Mouse (Mus musculus) midbrain, embryonic 14.5 days (tissue): ENCODE measurements around the gene Pum1. TPM values are rescaled to one million over a fixed set of nuclear protein-coding genes. Genes with fewer than 3 reads are reported as not detected.

Experiments
- ATAC-seq: fragments of 200-750 bp; cut with Nextera tagmentation; 2 replicates; pipeline ENCODE4 v1.8.0; 2017; ENCODE audit warnings: moderate number of reproducible peaks, moderate library complexity; ENCODE audit not compliant: low FRiP score, low TSS enrichment
- DNase-seq: peaks from one replicate; pipeline ENCODE4 v3.0.0-alpha.2; 2015
- H3K27ac ChIP-seq: fragments of 300-500 bp; sonication (generic); replicated peaks from 2 replicates; pipeline ENCODE4 v1.5.1; 2014; ENCODE audit warnings: mild to moderate bottlenecking, low read depth, low read length, moderate library complexity
- H3K27me3 ChIP-seq: fragments of 300-500 bp; sonication (generic); 2 replicates; pipeline ENCODE4 v1.6.1; 2014; ENCODE audit warnings: low read length, control low read depth, mixed read lengths; ENCODE audit not compliant: control insufficient read depth, insufficient read depth
- H3K36me3 ChIP-seq: fragments of 300-500 bp; sonication (generic); 2 replicates; pipeline ENCODE4 v1.6.1; 2014; ENCODE audit warnings: low read length, control low read depth; ENCODE audit not compliant: control insufficient read depth, insufficient read depth
- H3K4me1 ChIP-seq: fragments of 300-500 bp; sonication (generic); 2 replicates; pipeline ENCODE4 v1.6.1; 2014; ENCODE audit warnings: mild to moderate bottlenecking, antibody characterized with exemption, low read length, control low read depth; ENCODE audit not compliant: control insufficient read depth, insufficient read depth
- H3K4me2 ChIP-seq: fragments of 300-500 bp; sonication (generic); 2 replicates; pipeline ENCODE4 v1.6.1; 2014; ENCODE audit warnings: mild to moderate bottlenecking, low read length, moderate library complexity
- H3K4me3 ChIP-seq: fragments of 300-500 bp; sonication (generic); replicated peaks from 2 replicates; pipeline ENCODE4 v1.5.1; 2014; ENCODE audit warnings: low read depth, low read length
- H3K9ac ChIP-seq: fragments of 300-500 bp; sonication (generic); replicated peaks from 2 replicates; pipeline ENCODE4 v1.6.1; 2014; ENCODE audit warnings: mild to moderate bottlenecking, low read length, moderate library complexity
- H3K9me3 ChIP-seq: fragments of 300-500 bp; sonication (generic); 2 replicates; pipeline ENCODE4 v1.6.1; 2016; ENCODE audit warnings: low read length, control low read depth, mixed read lengths; ENCODE audit not compliant: control insufficient read depth
- WGBS: fragments of 180-500 bp; shearing (Covaris S2); extraction: QIAGEN DNeasy Blood & Tissue Kit; methylation state at CpG from one replicate; pipeline ENCODE4 v1.1.7; 2014; 5-methylcytosine and 5-hydroxymethylcytosine counted together
- polyA plus RNA-seq: library from polyadenylated mRNA; unstranded; fragments of >200 nt; fragmentation: Nextera tagmentation; extraction: Ambion mirVana; gene quantifications from 2 replicates; pipeline ENCODE4 v1.2.1, GENCODE M21; 2014

Gene Pum1
- polyA plus RNA-seq, 1 experiment from 2014 or later = 116 TPM

DNA sequence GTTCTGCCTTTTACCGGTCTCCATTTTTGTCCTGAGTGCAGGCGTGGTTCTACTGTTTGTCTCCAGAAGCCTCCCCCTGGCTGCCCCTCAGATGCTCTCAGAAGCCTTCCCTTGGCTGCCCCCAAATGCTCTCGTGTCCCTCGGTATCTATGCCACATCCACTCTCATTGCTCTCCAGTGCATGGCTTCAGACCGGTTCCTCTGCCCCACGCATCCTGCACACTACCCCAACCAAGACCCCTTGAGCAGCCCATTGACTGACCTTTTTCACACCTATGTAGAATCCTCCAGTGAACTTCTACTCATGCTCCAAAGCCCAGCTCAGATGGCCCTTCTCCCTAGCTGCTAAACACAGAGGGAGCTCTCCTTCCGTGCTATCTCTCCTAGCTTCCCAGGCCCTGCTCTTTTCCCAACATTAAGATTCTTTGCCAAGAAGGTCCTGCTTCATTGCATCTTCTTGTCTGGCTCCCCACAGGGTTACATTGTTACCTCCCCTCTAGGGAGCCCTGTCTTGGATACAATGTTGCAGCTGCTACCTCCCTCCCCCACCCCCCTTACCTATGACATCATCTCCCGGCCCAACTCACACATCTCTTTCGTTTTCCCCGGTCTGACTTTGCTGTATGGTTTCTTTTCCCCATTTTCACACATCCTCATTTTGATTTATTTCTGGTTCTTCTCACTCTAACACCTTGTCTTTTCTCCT lies 138.7 kb downstream of the Pum1 start:
- Histone ChIP-seq H3K9me3 (no peaks in the 10 kb centered on the region), H3K27ac (no peak overlapping the region), H3K27me3 (no peaks in the 10 kb centered on the region), H3K4me3 (no peak overlapping the region), H3K4me2 (no peak overlapping the region), H3K36me3 (no peaks in the 10 kb centered on the region), H3K9ac (no peak overlapping the region), H3K4me1 (peaks cover 56% of the 10 kb centered on the region)
- DNase-seq = peak; percentile 60
- no peak for ATAC-seq
- WGBS = 48% methylated on average over 10 of the region's 10 CpGs

DNA sequence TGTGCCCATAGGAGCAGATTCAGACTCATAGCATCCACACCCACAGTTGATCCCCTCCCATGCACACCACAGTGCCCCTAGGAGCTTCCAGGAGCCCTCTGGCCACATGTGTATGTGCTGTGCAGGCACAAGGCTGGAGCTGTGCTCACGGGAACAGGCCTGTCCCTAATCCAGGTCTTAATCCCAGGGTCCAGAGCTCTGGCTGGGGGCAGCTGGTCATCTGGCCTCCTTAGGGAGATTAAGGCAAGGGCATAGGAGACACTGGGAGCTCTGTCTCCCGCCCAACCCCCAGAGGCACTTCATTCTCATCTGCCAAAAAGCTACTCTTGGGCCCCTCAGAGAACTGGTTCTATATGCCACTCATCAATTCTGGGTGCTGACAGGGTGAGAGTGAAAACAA lies 140.5 kb downstream of the Pum1 start:
- WGBS = 50% methylated on average over 2 of the region's 2 CpGs
- Histone ChIP-seq H3K4me3 (no peak overlapping the region), H3K4me1 (peaks cover 38% of the 10 kb centered on the region), H3K9ac (no peak overlapping the region), H3K4me2 (no peak overlapping the region), H3K36me3 (no peaks in the 10 kb centered on the region), H3K27ac (no peak overlapping the region), H3K27me3 (no peaks in the 10 kb centered on the region), H3K9me3 (no peaks in the 10 kb centered on the region)
- ATAC-seq = no peak
- no peak for DNase-seq

DNA sequence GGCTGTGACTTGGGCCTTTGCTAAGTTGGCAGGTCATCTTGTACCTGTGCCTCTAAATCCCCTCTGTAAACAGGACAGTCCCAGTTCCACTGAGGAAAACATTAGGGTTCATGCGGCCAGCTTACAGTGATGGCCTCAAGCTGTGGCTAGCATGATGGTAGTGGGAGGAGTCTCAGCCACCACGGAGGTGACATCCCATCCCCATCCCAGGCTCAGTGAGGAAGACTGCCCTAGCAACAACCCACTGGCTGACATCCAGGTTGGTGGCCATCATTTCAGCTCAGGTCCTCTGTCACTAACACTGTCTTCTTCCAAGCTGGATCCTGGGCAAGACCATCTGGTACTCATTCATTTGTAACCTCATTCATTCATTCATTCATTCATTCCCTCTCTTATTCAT lies 141.2 kb downstream of the Pum1 start:
- ATAC-seq = no peak
- Histone ChIP-seq H3K27me3 (no peaks in the 10 kb centered on the region), H3K27ac (no peak overlapping the region; the same call in 1 of the 2 replicates), H3K4me3 (no peak overlapping the region), H3K9me3 (no peaks in the 10 kb centered on the region), H3K36me3 (no peaks in the 10 kb centered on the region), H3K9ac (no peak overlapping the region), H3K4me2 (no peak overlapping the region), H3K4me1 (peaks cover 36% of the 10 kb centered on the region)
- no peak for DNase-seq
- 73% methylated on average over 2 of the region's 2 CpGs for WGBS

DNA sequence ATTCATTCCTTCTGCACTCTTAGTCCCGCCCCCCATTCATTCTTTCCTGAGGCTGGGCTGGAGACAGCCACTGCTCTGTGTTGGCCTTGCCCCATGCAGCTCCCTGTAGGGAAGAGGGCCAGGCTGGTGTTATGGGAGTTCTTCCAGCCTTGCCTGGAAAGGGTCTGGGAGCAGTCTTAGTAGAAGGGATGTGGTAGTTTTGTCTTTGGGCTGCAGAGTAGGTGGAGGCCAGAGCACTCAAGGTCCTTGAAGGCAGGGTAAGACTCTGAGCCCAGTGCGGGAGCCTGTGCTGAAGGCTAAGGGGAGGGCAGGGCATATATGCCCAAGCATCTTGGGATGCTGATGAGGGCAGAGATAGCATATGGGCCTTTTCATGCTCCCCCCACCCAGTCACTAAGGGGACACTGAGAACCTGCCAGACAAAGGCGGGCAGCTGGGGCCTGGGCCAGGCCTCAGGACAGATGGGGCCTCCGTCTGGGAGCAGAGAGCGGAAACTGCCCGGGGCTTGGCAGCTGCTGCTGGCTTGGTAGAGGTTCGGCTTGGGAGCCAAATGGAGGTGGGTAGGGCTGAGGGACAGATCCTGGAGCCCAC lies 141.7 kb downstream of the Pum1 start:
- 29% methylated on average over 7 of the region's 7 CpGs for WGBS
- Histone ChIP-seq H3K36me3 (no peaks in the 10 kb centered on the region), H3K4me1 (peaks cover 34% of the 10 kb centered on the region), H3K9me3 (no peaks in the 10 kb centered on the region), H3K4me3 (no peak overlapping the region), H3K27ac (peak overlapping the region; percentile 69), H3K9ac (no peak overlapping the region), H3K27me3 (no peaks in the 10 kb centered on the region), H3K4me2 (no peak overlapping the region; the same call in 1 of the 2 replicates)
- ATAC-seq (peak; percentile 70), DNase-seq (peak; percentile 76)

DNA sequence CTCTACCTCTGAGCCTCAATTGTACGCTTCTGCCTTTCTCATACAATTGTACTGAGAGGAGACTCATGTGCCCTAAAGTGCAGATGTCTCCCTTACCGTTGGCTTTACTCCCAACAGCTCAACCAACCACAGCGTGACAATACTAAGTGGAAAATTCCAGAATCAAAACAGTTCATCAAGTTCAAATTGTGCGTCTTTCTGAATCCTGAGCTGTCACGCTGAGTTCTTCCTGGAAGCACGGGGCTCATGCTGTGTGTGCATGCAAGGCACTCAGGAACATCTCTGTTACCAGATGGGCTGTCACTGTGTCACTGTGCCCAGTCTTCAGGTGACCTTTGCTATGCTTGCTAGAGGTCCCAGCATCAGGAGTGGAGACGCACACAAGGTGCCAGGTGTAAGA lies 142.6 kb downstream of the Pum1 start:
- Histone ChIP-seq H3K36me3 (no peaks in the 10 kb centered on the region), H3K4me3 (no peak overlapping the region), H3K9ac (no peak overlapping the region), H3K9me3 (no peaks in the 10 kb centered on the region), H3K27me3 (no peaks in the 10 kb centered on the region), H3K27ac (peak overlapping the region; percentile 69), H3K4me1 (peaks cover 34% of the 10 kb centered on the region), H3K4me2 (no peak overlapping the region)
- DNase-seq = no peak
- WGBS = 71% methylated on average over 7 of the region's 7 CpGs
- ATAC-seq = no peak

DNA sequence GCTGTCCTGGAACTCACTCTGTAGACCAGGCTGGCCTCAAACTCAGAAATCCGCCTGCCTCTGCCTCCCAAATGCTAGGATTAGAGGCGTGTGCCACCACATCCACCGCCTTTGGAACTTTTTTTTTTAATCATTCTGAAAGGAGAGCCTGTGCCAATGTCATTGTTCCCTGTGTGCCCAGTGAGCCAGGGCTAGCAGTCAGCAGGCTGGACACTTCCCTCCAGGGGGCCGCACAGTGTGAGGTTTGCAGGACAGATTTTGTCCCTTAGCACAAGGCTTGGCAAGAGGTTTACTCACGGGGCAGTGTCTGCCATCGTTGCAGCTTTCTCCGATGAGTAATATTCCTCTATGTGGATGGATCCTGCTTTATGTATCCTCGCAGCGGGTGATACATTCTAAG lies 143.6 kb downstream of the Pum1 start:
- H3K9ac ChIP-seq = no peak overlapping the region
- no peak overlapping the region for H3K4me2 ChIP-seq
- DNase-seq = no peak
- 90% methylated on average over 9 of the region's 9 CpGs for WGBS
- H3K4me1 ChIP-seq = peaks cover 44% of the 10 kb centered on the region
- no peaks in the 10 kb centered on the region for H3K36me3 ChIP-seq
- H3K27me3 ChIP-seq = no peaks in the 10 kb centered on the region
- no peak for ATAC-seq
- H3K4me3 ChIP-seq = no peak overlapping the region
- H3K9me3 ChIP-seq = no peaks in the 10 kb centered on the region
- H3K27ac ChIP-seq = no peak overlapping the region

DNA sequence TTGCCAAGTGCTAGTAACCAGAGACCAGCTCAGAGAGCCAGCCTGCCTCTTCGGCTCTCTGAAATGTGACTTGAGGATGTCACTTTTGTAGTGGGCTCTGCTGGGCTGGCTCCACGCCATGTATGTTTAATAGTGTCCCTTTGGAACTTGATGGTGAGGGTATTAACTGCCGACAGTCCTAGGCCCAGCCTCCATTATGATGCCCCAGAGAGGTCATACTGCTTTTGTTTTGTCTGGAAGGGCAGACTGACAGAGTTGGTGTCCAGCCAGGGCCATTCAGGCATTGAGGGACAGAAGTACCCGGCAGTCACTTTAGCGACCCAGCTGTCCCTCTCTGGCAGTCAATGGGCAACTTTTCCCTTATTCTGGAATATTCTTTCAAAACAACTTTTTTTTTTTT lies 146.7 kb downstream of the Pum1 start:
- Histone ChIP-seq H3K4me2 (no peak overlapping the region), H3K27me3 (no peaks in the 10 kb centered on the region), H3K27ac (no peak overlapping the region), H3K4me3 (no peak overlapping the region), H3K36me3 (no peaks in the 10 kb centered on the region), H3K9ac (no peak overlapping the region), H3K9me3 (no peaks in the 10 kb centered on the region), H3K4me1 (peaks cover 55% of the 10 kb centered on the region)
- 11% methylated on average over 5 of the region's 5 CpGs for WGBS
- ATAC-seq (no peak), DNase-seq (peak; percentile 57)

DNA sequence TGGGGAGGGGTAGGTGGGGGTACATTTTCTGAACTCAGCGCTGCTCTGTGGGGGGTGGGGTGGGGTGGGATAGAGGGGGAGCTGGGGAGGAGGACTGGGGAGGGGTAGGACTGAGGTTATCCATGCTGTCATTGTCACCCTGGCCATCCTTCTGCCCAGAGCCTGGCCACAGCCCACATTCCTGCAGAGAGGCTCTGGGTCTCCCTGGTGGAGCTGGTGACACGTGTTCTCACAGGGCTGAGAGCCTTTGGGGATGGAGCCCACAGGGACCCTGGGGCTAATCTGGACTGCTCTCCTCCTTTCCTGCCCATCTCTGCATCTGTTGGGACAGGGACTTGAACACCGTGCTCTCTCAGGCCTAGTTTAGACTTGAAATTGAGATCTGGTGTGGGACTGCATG lies 147.7 kb downstream of the Pum1 start:
- Histone ChIP-seq H3K36me3 (no peaks in the 10 kb centered on the region), H3K9ac (no peak overlapping the region), H3K27me3 (no peaks in the 10 kb centered on the region), H3K4me1 (peaks cover 56% of the 10 kb centered on the region), H3K4me3 (no peak overlapping the region), H3K27ac (no peak overlapping the region; the same call in 1 of the 2 replicates), H3K9me3 (no peaks in the 10 kb centered on the region), H3K4me2 (no peak overlapping the region)
- 16% methylated on average over 3 of the region's 3 CpGs for WGBS
- no peak for ATAC-seq
- no peak for DNase-seq

DNA sequence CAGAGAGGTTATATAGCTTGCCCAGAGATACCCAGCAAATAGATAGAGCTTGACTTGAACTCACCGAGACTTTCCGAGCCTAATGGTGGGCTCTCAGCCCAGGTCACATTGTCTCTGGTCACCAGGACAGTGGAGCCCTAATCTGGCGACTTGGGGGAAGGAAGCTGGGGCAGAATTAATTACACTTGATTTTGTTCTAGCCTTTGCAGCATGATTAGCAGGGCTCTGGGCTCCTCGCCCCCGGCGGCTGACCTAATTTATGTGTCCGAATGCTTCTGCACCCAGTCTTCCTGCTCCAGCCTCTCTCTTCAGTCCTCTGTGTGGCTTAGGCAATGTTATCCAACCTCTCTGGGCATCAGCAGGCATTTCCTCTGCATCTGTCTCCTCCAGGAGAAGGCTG lies 148.3 kb downstream of the Pum1 start:
- Histone ChIP-seq H3K4me1 (peaks cover 56% of the 10 kb centered on the region), H3K9me3 (no peaks in the 10 kb centered on the region), H3K4me2 (no peak overlapping the region), H3K27me3 (no peaks in the 10 kb centered on the region), H3K27ac (no peak overlapping the region; the same call in 1 of the 2 replicates), H3K4me3 (no peak overlapping the region), H3K36me3 (no peaks in the 10 kb centered on the region), H3K9ac (no peak overlapping the region)
- ATAC-seq (no peak), DNase-seq (no peak)
- WGBS = 26% methylated on average over 7 of the region's 7 CpGs
